Mouse (Mus musculus) CH12.LX (cell line): ENCODE measurements around the gene Crisp2.

Experiments
- CHD2 ChIP-seq: IDR thresholded peaks from 2 replicates; pipeline ENCODE4 v1.6.1; 2011; ENCODE audit warnings: low read length, improper control_type of control experiment
- CTCF ChIP-seq, 2 experiments: IDR thresholded peaks in 1 of 2; conservative IDR thresholded peaks in 1 of 2; 2 replicates each; pipeline ENCODE4 v1.5.1; 2011 to 2012; ENCODE audit warnings: low read depth in 2 of 2, low read length in 2 of 2, improper control_type of control experiment in 1 of 2, inconsistent platforms in 1 of 2, mild to moderate bottlenecking in 1 of 2, moderate library complexity in 1 of 2
- ETS1 ChIP-seq: conservative IDR thresholded peaks from 2 replicates; pipeline ENCODE4 v1.6.1; 2012; ENCODE audit warnings: low read depth, mild to moderate bottlenecking, inconsistent platforms, low read length, improper control_type of control experiment, moderate library complexity
- HCFC1 ChIP-seq: IDR thresholded peaks from 2 replicates; pipeline ENCODE4 v1.6.1; 2012; ENCODE audit warnings: low read depth, mild to moderate bottlenecking, inconsistent platforms, low read length, improper control_type of control experiment
- JUND ChIP-seq: conservative IDR thresholded peaks from 2 replicates; pipeline ENCODE4 v1.6.1; 2011; ENCODE audit warnings: low read depth, low read length, improper control_type of control experiment
- MXI1 ChIP-seq: IDR thresholded peaks from 2 replicates; pipeline ENCODE4 v1.6.1; 2011; ENCODE audit warnings: mild to moderate bottlenecking, low read depth, low read length, improper control_type of control experiment
- POLR2A ChIP-seq: IDR thresholded peaks from 2 replicates; pipeline ENCODE4 v1.6.1; 2011; ENCODE audit warnings: low read depth, mild to moderate bottlenecking, improper control_type of control experiment, low read length
- USF1 ChIP-seq: IDR thresholded peaks from 2 replicates; pipeline ENCODE4 v1.6.1; 2014; ENCODE audit warnings: low read depth, mild to moderate bottlenecking, inconsistent platforms, low read length, improper control_type of control experiment

GRCm38 (mm10) chr17:40811560-40811959 is 4.8 kb upstream of the Crisp2 start:
- TF ChIP-seq CTCF (conservative IDR thresholded peaks at IDR 0.05 in 1 of 2, IDR thresholded peaks at IDR 0.05 in 1 of 2; ENCODE audit: low read depth in 2 of 2, low read length in 2 of 2) (no peak), JUND (no peak), POLR2A (no peak), ETS1 (no peak), CHD2 (no peak), USF1 (no peak), MXI1 (no peak), HCFC1 (no peak)
